Mouse (Mus musculus) activated CD4-positive, CD25-positive, alpha-beta regulatory T cell (primary cell): Measurements from ENCODE around the gene Amd2. TPM values are rescaled to one million over a fixed set of nuclear protein-coding genes. Genes with fewer than 3 reads are reported as not detected.

Source experiments
- polyA plus RNA-seq, 2 experiments: library from polyadenylated mRNA; unstranded; fragments of 100-300 nt; shearing (Covaris generic); gene quantifications; one replicate each; pipeline ENCODE4 v1.2.1; 2017

Gene Amd2
- 1 to 10 TPM in 1 of 2 experiments, under 1 TPM in 1; 0.92 to 1.5 TPM for polyA plus RNA-seq

GRCm38 (mm10) chr10:35711792-35712191 lies at the start of gene Amd2:
Amd2 (minus strand) TSS chr10:35711892.

